Mouse (Mus musculus) forelimb bud, embryonic 11.5 days (tissue): ENCODE measurements around the gene Ier3.
A peak's percentile ranks its signal among the peaks of the same experiment; 100 is the strongest.

Source experiments
- DNase-seq: peaks from one replicate; pipeline ENCODE4 v3.0.0-alpha.2; 2012; ENCODE audit warnings: low read depth, low spot score

The Ier3 gene

GRCm38 (mm10) chr17:35821439-35822430, at the start of gene Ier3:
Gene Ier3, plus strand, starts transcription at chr17:35821684.
- peak; percentile 78 for DNase-seq

GRCm38 (mm10) chr17:35776811-35777609, 44.5 kb upstream of the Ier3 start:
- peak; percentile 35 for DNase-seq

- DNase-seq, result no peak
Observed at GRCm38 (mm10) chr17:35778965-35779364, 42.5 kb upstream of the Ier3 start.

- no peak for DNase-seq
Observed at GRCm38 (mm10) chr17:35779466-35780205, 41.8 kb upstream of the Ier3 start.

- DNase-seq, result no peak
Observed at GRCm38 (mm10) chr17:35780362-35780761, 41.1 kb upstream of the Ier3 start.

GRCm38 (mm10) chr17:35782398-35782797, 39.1 kb upstream of the Ier3 start:
- peak; percentile 12 for DNase-seq

GRCm38 (mm10) chr17:35782924-35783323, 38.6 kb upstream of the Ier3 start:
- DNase-seq, result no peak

GRCm38 (mm10) chr17:35783944-35784343, 37.5 kb upstream of the Ier3 start:
- DNase-seq, result no peak

- DNase-seq, result no peak
Observed at GRCm38 (mm10) chr17:35785140-35785539, 36.3 kb upstream of the Ier3 start.

- no peak for DNase-seq
Observed at GRCm38 (mm10) chr17:35787493-35787892, 34.0 kb upstream of the Ier3 start.

- DNase-seq, result no peak
Observed at GRCm38 (mm10) chr17:35788025-35788424, 33.5 kb upstream of the Ier3 start.

- no peak for DNase-seq
Observed at GRCm38 (mm10) chr17:35790933-35791332, 30.6 kb upstream of the Ier3 start.

GRCm38 (mm10) chr17:35792837-35793236, 28.6 kb upstream of the Ier3 start:
- no peak for DNase-seq

- no peak for DNase-seq
Observed at GRCm38 (mm10) chr17:35795099-35795498, 26.4 kb upstream of the Ier3 start.

- no peak for DNase-seq
Observed at GRCm38 (mm10) chr17:35795656-35796055, 25.8 kb upstream of the Ier3 start.

- no peak for DNase-seq
Observed at GRCm38 (mm10) chr17:35796835-35797234, 24.6 kb upstream of the Ier3 start.

- DNase-seq, result no peak
Observed at GRCm38 (mm10) chr17:35800905-35801304, 20.6 kb upstream of the Ier3 start.

- no peak for DNase-seq
Observed at GRCm38 (mm10) chr17:35803020-35803419, 18.5 kb upstream of the Ier3 start.

GRCm38 (mm10) chr17:35803858-35804399, 17.6 kb upstream of the Ier3 start:
- DNase-seq, result no peak

GRCm38 (mm10) chr17:35808073-35808472, 13.4 kb upstream of the Ier3 start:
- no peak for DNase-seq

- DNase-seq, result no peak
Observed at GRCm38 (mm10) chr17:35809395-35809794, 12.1 kb upstream of the Ier3 start.
